Mouse (Mus musculus): ENCODE measurements at regions not wholly inside any gene's neighbourhood (a gene's known extent, or its start where the extent isn't known, plus 50 kb on each side); places are given as distances from the start of the nearest gene placed in this dataset.

GRCm38 (mm10) chr4:54563075-54563474 is 381.8 kb upstream of the Zfp462 start:
- ATAC-seq = no peak

GRCm38 (mm10) chr4:54573185-54573584 is 371.7 kb upstream of the Zfp462 start:
- Histone ChIP-seq H3K27me3 (replicated peaks; ENCODE audit: control insufficient read depth, insufficient read depth, low read length) (no peaks in the 10 kb centered on the region), H3K9me3 (ENCODE audit: control insufficient read depth) (no peaks in the 10 kb centered on the region), H3K36me3 (ENCODE audit: control insufficient read depth, insufficient read depth) (no peaks in the 10 kb centered on the region), H3K9ac (ENCODE audit: low read depth, low read length) (no peak overlapping the region), H3K27ac (ENCODE audit: low read depth, low read length) (no peak overlapping the region), H3K4me1 (replicated peaks; ENCODE audit: control insufficient read depth, insufficient read depth, low read length) (no peaks in the 10 kb centered on the region), H3K4me3 (ENCODE audit: low read depth, low read length) (no peak overlapping the region), H3K4me2 (replicated peaks; ENCODE audit: low read depth) (no peak overlapping the region)
- no peak for TF ChIP-seq CTCF (IDR thresholded peaks at IDR 0.05; ENCODE audit: low read depth)
- no peak for ATAC-seq

More at GRCm38 (mm10) chr4:54563075-54563474, 381.8 kb upstream of the Zfp462 start:
- Histone ChIP-seq H3K4me2 (replicated peaks; ENCODE audit: low read depth) (no peak overlapping the region), H3K36me3 (ENCODE audit: control insufficient read depth, insufficient read depth) (no peaks in the 10 kb centered on the region), H3K4me1 (replicated peaks; ENCODE audit: control insufficient read depth, insufficient read depth, low read length) (no peaks in the 10 kb centered on the region), H3K9ac (ENCODE audit: low read depth, low read length) (no peak overlapping the region), H3K4me3 (ENCODE audit: low read depth, low read length) (no peak overlapping the region), H3K27me3 (replicated peaks; ENCODE audit: control insufficient read depth, insufficient read depth, low read length) (no peaks in the 10 kb centered on the region), H3K9me3 (ENCODE audit: control insufficient read depth) (no peaks in the 10 kb centered on the region), H3K27ac (ENCODE audit: low read depth, low read length) (no peak overlapping the region)
- no peak for TF ChIP-seq CTCF (IDR thresholded peaks at IDR 0.05; ENCODE audit: low read depth)
- WGBS = 91% methylated on average over 1 of the region's 1 CpGs

GRCm38 (mm10) chr4:54587197-54587596 is 357.7 kb upstream of the Zfp462 start:
- no peak for TF ChIP-seq CTCF (IDR thresholded peaks at IDR 0.05; ENCODE audit: low read depth)
- Histone ChIP-seq H3K4me1 (replicated peaks; ENCODE audit: control insufficient read depth, insufficient read depth, low read length) (no peaks in the 10 kb centered on the region), H3K9ac (ENCODE audit: low read depth, low read length) (no peak overlapping the region), H3K27ac (ENCODE audit: low read depth, low read length) (no peak overlapping the region), H3K9me3 (ENCODE audit: control insufficient read depth) (no peaks in the 10 kb centered on the region), H3K36me3 (ENCODE audit: control insufficient read depth, insufficient read depth) (no peaks in the 10 kb centered on the region), H3K27me3 (replicated peaks; ENCODE audit: control insufficient read depth, insufficient read depth, low read length) (no peaks in the 10 kb centered on the region), H3K4me3 (ENCODE audit: low read depth, low read length) (no peak overlapping the region), H3K4me2 (replicated peaks; ENCODE audit: low read depth) (no peak overlapping the region)
- 69% methylated on average over 6 of the region's 6 CpGs for WGBS
- ATAC-seq = no peak

GRCm38 (mm10) chr4:54588704-54589103 is 356.1 kb upstream of the Zfp462 start:
- Histone ChIP-seq H3K4me3 (ENCODE audit: low read depth, low read length) (no peak overlapping the region), H3K27me3 (replicated peaks; ENCODE audit: control insufficient read depth, insufficient read depth, low read length) (no peaks in the 10 kb centered on the region), H3K27ac (ENCODE audit: low read depth, low read length) (no peak overlapping the region), H3K4me2 (replicated peaks; ENCODE audit: low read depth) (no peak overlapping the region), H3K4me1 (replicated peaks; ENCODE audit: control insufficient read depth, insufficient read depth, low read length) (no peaks in the 10 kb centered on the region), H3K9me3 (ENCODE audit: control insufficient read depth) (no peaks in the 10 kb centered on the region), H3K36me3 (ENCODE audit: control insufficient read depth, insufficient read depth) (no peaks in the 10 kb centered on the region), H3K9ac (ENCODE audit: low read depth, low read length) (no peak overlapping the region)
- no peak for TF ChIP-seq CTCF (IDR thresholded peaks at IDR 0.05; ENCODE audit: low read depth)
- ATAC-seq = no peak
- 76% methylated on average over 6 of the region's 6 CpGs for WGBS

- Histone ChIP-seq H3K9ac (ENCODE audit: low read depth, low read length) (no peak overlapping the region), H3K27me3 (replicated peaks; ENCODE audit: control insufficient read depth, insufficient read depth, low read length) (no peaks in the 10 kb centered on the region), H3K4me2 (replicated peaks; ENCODE audit: low read depth) (no peak overlapping the region), H3K36me3 (ENCODE audit: control insufficient read depth, insufficient read depth) (no peaks in the 10 kb centered on the region), H3K27ac (ENCODE audit: low read depth, low read length) (no peak overlapping the region), H3K4me3 (ENCODE audit: low read depth, low read length) (no peak overlapping the region), H3K4me1 (replicated peaks; ENCODE audit: control insufficient read depth, insufficient read depth, low read length) (no peaks in the 10 kb centered on the region), H3K9me3 (ENCODE audit: control insufficient read depth) (no peaks in the 10 kb centered on the region)
- no peak for TF ChIP-seq CTCF (IDR thresholded peaks at IDR 0.05; ENCODE audit: low read depth)
- 58% methylated on average over 15 of the region's 15 CpGs for WGBS
- ATAC-seq = no peak
Measured at GRCm38 (mm10) chr4:54601671-54602512, 343.0 kb upstream of the Zfp462 start.

- H3K9me3 ChIP-seq (ENCODE audit: control insufficient read depth) = no peaks in the 10 kb centered on the region
- H3K4me2 ChIP-seq (replicated peaks; ENCODE audit: low read depth) = no peak overlapping the region
- H3K9ac ChIP-seq (ENCODE audit: low read depth, low read length) = no peak overlapping the region
- 79% methylated on average over 6 of the region's 6 CpGs for WGBS
- no peaks in the 10 kb centered on the region for H3K4me1 ChIP-seq (replicated peaks; ENCODE audit: control insufficient read depth, insufficient read depth, low read length)
- no peak for ATAC-seq
- H3K4me3 ChIP-seq (ENCODE audit: low read depth, low read length) = no peak overlapping the region
- no peak overlapping the region for H3K27ac ChIP-seq (ENCODE audit: low read depth, low read length)
- H3K36me3 ChIP-seq (ENCODE audit: control insufficient read depth, insufficient read depth) = no peaks in the 10 kb centered on the region
- no peaks in the 10 kb centered on the region for H3K27me3 ChIP-seq (replicated peaks; ENCODE audit: control insufficient read depth, insufficient read depth, low read length)
- no peak for TF ChIP-seq CTCF (IDR thresholded peaks at IDR 0.05; ENCODE audit: low read depth)
Measured at GRCm38 (mm10) chr4:54602513-54603205, 342.2 kb upstream of the Zfp462 start.
